Mouse (Mus musculus) heart, postnatal 4 days (tissue): ENCODE results near the gene Wdr13. TPM values are rescaled to one million over a fixed set of nuclear protein-coding genes. Genes with fewer than 3 reads are reported as not detected.
"Not testable (repeated sequence)": the region's sequence is repeated elsewhere in the genome, so short reads cannot be mapped to it uniquely, and the experiment has no call there.

Source experiments
- DNase-seq: peaks from one replicate; pipeline ENCODE4 v3.0.0; 2021
- total RNA-seq, 2 experiments: library from RNA; stranded (reverse); gene quantifications; 2 replicates each; pipeline ENCODE4 v1.2.3; 2021

Wdr13 gene
- total RNA-seq, 2 experiments from 2014 or later, result 74.1 to 79.1 TPM

DNA sequence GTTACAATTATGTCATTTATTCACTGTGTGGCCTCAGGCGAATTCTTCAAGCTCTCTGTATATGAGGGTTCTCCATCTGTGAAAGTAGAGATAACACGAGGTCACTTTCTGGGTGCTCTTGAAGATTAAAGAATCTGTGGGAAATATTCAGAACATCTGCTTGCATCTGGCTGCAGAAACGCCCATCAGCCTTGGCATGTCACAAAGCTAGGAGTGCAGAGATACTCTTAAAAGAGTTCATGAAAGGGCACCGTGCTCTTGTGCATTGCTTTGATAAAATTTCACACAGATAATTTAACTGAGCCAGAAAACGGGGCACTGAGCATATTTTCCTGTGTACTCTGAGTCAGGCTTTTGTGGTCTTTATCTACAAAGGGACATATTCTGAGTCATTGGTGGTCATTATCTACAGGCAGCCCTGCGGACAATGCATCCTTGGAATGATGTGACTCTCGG lies 30.5 kb downstream of the Wdr13 start:
- DNase-seq, result no peak

DNA sequence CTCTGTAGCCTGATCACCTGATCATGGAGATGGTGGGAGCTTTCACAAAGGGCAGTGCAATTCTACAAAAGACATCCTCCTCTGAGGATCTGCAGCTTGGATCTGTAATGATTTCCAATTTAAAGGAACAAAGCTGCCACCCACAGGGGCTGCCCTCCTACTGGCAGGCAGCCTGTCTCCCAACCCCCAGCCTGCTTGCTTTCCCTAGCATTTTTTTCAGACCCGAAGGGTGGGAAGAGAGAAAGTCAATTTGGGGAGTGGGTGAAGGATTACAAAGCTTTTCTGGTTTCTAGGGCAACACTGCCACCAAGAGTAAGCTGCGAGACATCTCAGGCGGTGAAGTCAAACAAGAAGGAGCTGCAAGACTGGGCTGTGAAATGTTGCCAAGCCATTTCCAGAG lies 31.7 kb downstream of the Wdr13 start:
- no peak for DNase-seq

DNA sequence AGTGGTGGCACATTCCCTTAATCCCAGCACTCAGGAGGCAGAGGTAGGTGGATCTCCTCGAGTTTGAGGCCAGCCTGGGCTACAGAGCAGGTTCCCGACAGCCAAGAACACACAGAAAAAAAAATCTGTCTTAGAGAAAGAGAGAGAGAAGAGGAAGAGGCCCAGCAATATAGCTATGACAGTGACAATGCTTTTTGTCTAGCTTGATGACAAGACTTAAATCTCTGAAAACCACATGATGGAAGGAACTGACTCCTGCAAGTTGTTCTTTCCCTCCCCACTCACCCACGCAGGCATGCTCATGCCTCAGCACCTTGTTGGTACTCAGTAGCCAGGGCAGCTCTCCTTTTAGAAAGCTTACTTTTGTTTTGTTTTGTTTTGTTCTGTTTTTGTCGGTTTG lies 33.3 kb downstream of the Wdr13 start:
- no peak for DNase-seq

DNA sequence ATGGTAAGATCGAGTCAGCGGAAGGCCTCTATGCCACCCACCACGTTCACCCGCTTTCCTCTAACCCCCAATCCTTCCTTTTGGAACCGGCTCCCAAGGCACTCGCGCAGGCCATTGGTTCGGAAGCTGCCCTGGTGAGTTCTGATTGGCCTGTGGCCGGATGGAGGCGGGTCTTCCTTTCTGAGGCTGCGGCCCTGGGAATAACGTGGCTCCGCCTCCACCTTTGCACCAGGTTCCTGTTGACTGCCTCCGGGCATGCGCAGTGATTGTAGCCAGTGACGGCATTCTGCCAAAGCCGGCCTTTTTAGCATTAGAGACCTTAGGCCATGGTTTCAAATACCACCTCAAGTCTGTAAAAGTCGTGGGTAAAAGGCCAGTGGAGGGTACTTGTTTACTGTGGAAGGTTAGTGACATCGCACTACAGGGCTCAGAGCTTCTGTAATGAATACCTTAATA lies 35.9 kb downstream of the Wdr13 start:
- DNase-seq, result peak; percentile 97

DNA sequence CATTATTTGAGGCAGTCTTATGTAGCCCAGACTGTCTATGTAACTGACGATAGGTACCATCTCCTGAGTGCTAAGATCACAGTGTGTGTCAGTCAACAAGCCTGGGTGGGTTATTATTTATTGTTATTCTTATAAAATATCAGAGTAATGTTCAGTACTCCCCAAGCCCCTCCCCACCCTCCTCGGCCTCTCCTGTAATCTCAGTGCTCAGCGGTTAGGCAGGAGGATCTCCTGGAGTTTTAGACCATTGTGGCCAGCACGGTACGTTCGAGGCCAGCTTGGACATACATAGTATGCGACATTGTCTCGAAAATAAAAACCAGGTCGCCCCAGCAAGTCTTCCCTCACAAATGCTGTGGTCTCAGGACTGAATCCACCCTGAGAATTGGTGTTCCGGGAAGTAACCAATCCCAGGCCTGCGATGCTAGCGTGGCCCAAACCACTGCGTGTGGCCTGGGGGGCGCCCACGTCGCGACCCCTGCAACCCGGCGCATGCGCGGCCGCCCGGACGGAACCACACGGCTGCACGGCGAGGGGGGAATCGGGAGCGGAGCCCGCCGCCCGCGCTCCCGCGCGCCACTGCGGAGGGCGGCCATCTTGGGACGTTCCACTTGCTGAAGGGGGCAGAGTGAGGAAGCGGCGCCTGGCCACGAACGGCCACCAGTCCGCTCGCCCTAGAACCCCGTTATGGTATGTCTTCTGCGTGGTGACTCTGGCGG lies 36.5 kb downstream of the Wdr13 start:
- DNase-seq, result peak; percentile 92

DNA sequence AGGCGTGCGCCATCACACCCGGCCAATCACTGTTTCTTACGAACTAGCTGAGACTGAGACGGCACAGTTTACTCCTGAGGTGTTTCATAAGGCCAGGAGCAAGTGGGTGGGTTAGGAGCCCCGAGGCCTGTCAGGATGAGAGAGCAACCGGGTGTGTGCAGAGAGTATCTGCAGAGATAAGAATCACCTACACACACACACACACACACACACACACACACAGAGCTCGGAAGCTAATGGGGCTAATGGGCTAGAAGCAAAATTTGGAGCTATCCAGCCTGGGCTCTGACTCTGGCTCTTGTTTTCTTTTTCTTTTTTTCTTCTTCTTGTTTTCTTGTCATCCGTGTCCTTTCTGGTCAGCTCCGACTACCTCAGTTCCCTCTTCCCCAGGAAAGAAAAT lies 37.1 kb downstream of the Wdr13 start:
- no peak for DNase-seq

DNA sequence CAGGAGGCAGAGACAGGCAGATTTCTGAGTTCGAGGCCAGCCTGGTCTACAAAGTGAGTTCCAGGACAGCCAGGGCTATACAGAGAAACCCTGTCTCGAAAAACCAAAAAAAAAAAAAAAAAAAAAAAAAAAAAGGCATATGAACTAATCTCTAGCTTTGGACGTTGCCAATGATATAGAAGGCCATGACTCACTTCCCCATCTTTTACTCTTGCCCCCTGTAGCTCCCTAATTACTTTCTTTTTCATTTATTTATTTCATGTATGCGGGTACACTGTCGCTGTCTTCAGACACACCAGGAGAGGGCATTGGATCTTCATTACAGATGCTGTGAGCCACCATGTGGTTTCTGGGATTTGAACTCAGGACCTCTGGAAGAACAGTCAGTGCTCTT lies 41.7 kb downstream of the Wdr13 start:
- DNase-seq, result not testable (repeated sequence)

DNA sequence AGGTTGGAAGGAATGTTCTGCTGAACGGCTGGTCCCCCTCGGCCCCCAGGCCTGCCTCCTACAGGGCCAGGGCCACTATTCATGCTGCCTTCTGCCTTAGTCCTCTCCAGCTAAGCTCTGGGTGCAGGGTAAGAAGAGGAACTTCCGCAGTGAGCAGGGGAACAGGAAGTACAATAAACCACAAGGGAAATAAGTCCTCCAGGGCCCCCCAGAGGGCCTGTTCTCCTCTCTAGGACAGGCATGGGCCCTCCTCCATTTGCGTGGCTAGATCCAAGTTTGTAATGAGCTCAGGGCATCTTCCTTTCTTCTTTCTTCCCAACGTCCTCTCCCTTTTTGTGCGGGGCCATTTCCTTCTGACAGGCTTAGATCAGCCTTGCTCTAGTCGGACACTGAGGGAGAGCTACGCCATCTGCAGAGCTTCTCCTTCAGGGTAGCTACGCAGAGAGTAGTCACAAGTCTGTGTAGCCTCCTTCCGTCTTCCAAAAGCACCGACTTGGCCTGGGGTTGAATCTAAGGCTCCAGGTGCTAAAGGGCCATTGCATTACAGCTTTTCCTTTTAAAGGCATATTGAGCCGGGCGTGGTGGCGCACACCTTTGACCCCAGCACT lies 42.2 kb downstream of the Wdr13 start, which contains the start of gene Was:
Gene Was, minus strand, starts transcription at position 153 of the 608 bp plus-strand sequence.
- DNase-seq, result no peak

DNA sequence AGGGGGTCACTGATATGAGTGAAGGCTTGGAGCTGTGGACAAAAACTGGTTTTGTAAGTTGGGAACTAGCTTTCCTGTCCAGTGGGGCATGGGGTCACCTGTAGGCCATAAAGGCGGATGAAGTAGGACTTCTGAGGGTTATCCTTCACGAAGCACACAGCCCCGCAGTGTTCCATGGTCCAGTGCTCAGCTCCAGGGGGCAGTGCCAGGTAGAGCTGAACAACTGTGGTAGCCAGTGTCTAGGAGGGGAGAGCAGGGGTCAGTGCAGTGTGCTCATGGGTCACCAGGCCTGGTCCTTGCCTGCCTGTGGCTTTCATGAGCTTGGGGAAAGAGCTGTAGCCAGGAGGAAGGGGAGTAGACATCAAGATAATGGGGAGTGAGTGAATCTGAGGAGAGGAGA lies 42.9 kb downstream of the Wdr13 start:
- no peak for DNase-seq

DNA sequence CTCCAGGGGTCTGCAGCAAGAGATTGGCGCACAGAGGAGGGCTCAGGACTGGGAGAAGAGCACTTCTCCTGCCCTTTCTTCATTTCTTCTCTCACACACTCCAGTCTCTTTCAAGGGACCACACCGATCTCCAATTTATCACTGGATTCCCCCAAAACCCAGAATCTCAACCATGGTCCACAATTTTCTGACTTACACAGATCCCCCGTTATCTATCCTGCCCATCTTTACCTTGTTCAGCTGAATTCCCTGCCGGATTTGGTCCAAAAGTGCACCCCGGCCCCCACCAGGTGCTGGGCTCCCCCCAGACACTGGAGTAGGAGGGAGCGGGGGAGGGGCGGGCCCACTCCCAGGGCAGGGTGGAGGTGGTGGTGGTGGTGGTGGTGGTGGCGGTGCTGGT lies 47.1 kb downstream of the Wdr13 start:
- no peak for DNase-seq

DNA sequence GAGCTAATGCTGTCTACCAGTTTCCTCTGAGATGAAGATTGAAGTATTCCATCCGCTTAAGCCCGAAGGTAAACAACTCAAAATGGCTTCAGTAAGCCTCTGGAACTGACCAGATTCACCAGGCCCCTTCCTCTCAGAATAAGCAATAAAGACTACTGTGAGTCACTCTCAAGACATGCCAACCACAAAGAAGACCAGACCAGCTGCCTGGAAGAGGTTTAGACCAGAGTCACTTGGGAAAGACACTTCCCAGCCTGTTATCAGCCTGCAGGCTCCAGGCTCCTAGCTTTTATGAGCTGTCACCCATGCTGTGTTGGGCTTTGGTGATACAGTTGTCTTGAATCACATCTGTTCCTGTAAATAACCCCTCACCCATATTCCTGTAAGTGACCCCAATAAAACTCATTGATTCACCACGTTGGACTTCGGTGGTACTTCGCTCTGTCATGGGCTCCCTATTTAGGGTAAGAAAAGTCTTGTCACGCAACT lies 47.9 kb downstream of the Wdr13 start:
- DNase-seq, result no peak

DNA sequence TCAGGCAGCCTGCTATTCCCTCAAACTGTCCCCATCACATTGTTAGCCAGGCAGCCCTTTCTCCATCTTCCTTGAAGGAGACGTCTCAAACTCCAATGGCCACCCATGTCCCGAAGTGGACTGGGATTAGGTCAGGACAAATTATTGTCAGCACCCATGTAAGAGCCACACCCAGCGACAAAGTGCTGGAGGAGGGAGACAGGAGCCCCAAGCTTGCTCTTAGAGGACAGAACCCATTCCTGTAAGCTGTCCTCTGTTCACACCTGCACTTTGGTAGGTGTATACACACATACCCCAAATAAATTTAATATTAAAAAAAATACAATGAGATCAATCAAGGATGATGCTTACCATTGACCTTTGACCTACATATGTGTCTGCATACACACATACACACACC lies 57.6 kb downstream of the Wdr13 start:
- DNase-seq, result peak; percentile 6

DNA sequence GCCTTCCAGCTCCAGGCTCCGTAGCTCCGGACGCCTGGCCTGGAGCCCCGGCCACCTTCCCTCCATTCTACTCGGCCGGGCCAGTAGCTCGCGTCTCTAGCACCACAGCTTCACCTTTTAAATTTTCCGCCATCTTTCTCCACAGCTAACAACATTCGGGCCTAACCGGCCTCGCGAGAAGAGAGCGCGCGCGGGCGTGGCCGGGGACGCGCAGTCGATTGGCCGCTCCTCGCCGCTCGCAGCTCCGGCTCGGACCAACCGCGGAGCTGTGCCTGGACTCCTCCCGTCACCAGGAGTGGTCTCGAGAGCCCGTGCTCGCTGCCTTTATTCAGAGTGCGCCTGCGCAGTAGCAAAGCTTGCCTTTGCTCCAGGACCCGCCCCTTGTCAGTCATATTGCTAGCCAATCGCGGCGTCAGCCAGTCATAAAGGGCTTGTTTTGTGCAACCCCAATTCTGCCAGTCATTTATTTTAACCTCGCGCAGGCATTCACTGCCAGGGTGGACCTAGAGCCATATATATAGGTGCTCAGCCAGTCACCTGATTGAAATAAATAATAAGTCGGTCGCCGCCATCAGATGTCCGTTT lies 58.2 kb downstream of the Wdr13 start, which contains the start of gene Suv39h1:
Gene Suv39h1, minus strand, starts transcription at position 331 of the 585 bp plus-strand sequence.
- peak; percentile 93 for DNase-seq

DNA sequence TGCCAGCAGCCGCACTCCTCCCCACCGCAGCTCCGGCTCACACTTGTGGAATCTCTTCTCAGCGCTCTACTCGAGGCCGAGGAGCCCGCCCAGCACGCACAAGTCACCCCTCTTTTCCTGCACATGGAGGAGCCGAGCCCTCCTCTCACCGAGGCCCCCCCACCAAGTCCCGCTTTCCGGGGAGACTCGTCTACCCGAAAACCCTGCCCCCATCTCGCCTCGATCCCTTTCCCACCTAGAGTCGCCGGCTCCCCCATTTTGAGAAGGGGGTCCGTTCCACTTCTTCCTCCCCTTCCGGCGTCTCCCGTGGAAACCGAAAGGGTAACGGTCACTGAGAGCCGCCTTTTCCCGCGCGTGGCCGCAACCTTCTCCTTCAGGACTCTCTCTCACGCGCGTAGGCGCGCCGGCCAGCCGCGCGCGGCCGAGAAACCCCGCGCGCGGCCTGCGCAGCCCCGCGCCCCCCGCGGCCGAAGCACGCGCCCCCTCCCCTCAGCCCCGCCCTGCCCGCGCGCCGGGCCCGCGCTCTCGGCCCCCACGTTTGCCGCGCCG lies 58.7 kb downstream of the Wdr13 start:
- peak; percentile 23 for DNase-seq

Other genes starting within 250 kb of the Wdr13 start
- gene Slc35a2, start 248.9 kb downstream of the Wdr13 start, total RNA-seq, result 10 to 100 TPM; 15.5 to 17.7 TPM
- gene Pqbp1, start 233.6 kb downstream of the Wdr13 start, total RNA-seq, result 10 to 100 TPM; 35.0 to 37.7 TPM
- gene Timm17b, start 233.5 kb downstream of the Wdr13 start, total RNA-seq, result 10 to 100 TPM; 57.3 to 61.3 TPM
- not detected for gene Gm10491, start 225.1 kb downstream of the Wdr13 start, total RNA-seq
- gene Gm10490, start 223.3 kb downstream of the Wdr13 start, total RNA-seq, result not detected
- not detected for gene Pcsk1n, start 213.1 kb downstream of the Wdr13 start, total RNA-seq
- gene Eras, start 204.3 kb downstream of the Wdr13 start, total RNA-seq, result not detected
- 10 to 100 TPM; 30.3 to 32.8 TPM for gene Hdac6, start 185.0 kb downstream of the Wdr13 start, total RNA-seq
- under 1 TPM in 1 of 2 experiments, not detected in 1; 0.14 TPM for gene Gata1, start 154.8 kb downstream of the Wdr13 start, total RNA-seq
- not detected for gene Glod5, start 114.4 kb downstream of the Wdr13 start, total RNA-seq
- 10 to 100 TPM; 16.3 to 16.4 TPM for gene Suv39h1, start 58.1 kb downstream of the Wdr13 start, total RNA-seq
- gene Was, start 42.4 kb downstream of the Wdr13 start, total RNA-seq, result 1 to 10 TPM; 1.5 to 2.1 TPM
- 100 to 1,000 TPM; 471 to 553 TPM for gene Rbm3, start 13.0 kb upstream of the Wdr13 start, total RNA-seq
- 1 to 10 TPM; 5.9 to 7.1 TPM for gene Tbc1d25, start 43.3 kb upstream of the Wdr13 start, total RNA-seq
- gene Ebp, start 60.6 kb upstream of the Wdr13 start, total RNA-seq, result 10 to 100 TPM; 21.0 to 23.8 TPM
- gene Porcn, start 73.6 kb upstream of the Wdr13 start, total RNA-seq, result 1 to 10 TPM; 2.0 to 2.7 TPM
- gene Ftsj1, start 119.5 kb upstream of the Wdr13 start, total RNA-seq, result 10 to 100 TPM; 14.6 to 15.6 TPM
- 1 to 10 TPM; 2.5 to 3.2 TPM for gene Slc38a5, start 138.2 kb upstream of the Wdr13 start, total RNA-seq
- not detected for gene Ssxb10, start 194.5 kb upstream of the Wdr13 start, total RNA-seq
- not detected for gene Ssxb9, start 234.1 kb upstream of the Wdr13 start, total RNA-seq